Mouse (Mus musculus): Measurements from ENCODE around the gene Pnpla7. TPM values are rescaled to one million over a fixed set of nuclear protein-coding genes. Genes with fewer than 3 reads are reported as not detected.

The Pnpla7 gene
- polyA plus RNA-seq, 1 experiment from 2014 or later: 3.8 TPM

- no peaks in the 10 kb centered on the region for H3K36me3 ChIP-seq (ENCODE audit: control insufficient read depth, insufficient read depth, low read length)
- no peak overlapping the region for H3K4me2 ChIP-seq (ENCODE audit: low read length)
- WGBS: 77% methylated on average over 3 of the region's 3 CpGs
- H3K27me3 ChIP-seq (ENCODE audit: control insufficient read depth, insufficient read depth, low read depth, low read length): no peaks in the 10 kb centered on the region
- H3K4me3 ChIP-seq (ENCODE audit: low read depth, low read length): no peak overlapping the region
- H3K9ac ChIP-seq (ENCODE audit: low read depth, low read length): no peak overlapping the region
- H3K27ac ChIP-seq (ENCODE audit: low read length): no peak overlapping the region
- no peaks in the 10 kb centered on the region for H3K9me3 ChIP-seq (replicated peaks; ENCODE audit: control insufficient read depth, low read length, poor library complexity, severe bottlenecking)
- no peak for ATAC-seq
- peaks cover 3% of the 10 kb centered on the region; the same call in 1 of the 2 replicates for H3K4me1 ChIP-seq (ENCODE audit: control insufficient read depth, insufficient read depth, low read length)
Observed at GRCm38 (mm10) chr2:25098005-25098615, 122.3 kb downstream of the Pnpla7 start.

- Histone ChIP-seq H3K9me3 (replicated peaks; ENCODE audit: control insufficient read depth, low read length, poor library complexity, severe bottlenecking) (no peaks in the 10 kb centered on the region), H3K9ac (ENCODE audit: low read depth, low read length) (no peak overlapping the region), H3K4me2 (ENCODE audit: low read length) (no peak overlapping the region), H3K4me1 (ENCODE audit: control insufficient read depth, insufficient read depth, low read length) (peaks cover 3% of the 10 kb centered on the region; the same call in 1 of the 2 replicates), H3K27me3 (ENCODE audit: control insufficient read depth, insufficient read depth, low read depth, low read length) (no peaks in the 10 kb centered on the region), H3K4me3 (ENCODE audit: low read depth, low read length) (no peak overlapping the region), H3K27ac (ENCODE audit: low read length) (no peak overlapping the region), H3K36me3 (ENCODE audit: control insufficient read depth, insufficient read depth, low read length) (no peaks in the 10 kb centered on the region)
- peak; percentile 66 for ATAC-seq
- 35% methylated on average over 5 of the region's 5 CpGs for WGBS
Observed at GRCm38 (mm10) chr2:25098956-25099355, 123.1 kb downstream of the Pnpla7 start.

GRCm38 (mm10) chr2:25099703-25100102 lies 123.9 kb downstream of the Pnpla7 start:
- Histone ChIP-seq H3K27ac (ENCODE audit: low read length) (no peak overlapping the region), H3K4me1 (ENCODE audit: control insufficient read depth, insufficient read depth, low read length) (peaks cover 3% of the 10 kb centered on the region; the same call in 1 of the 2 replicates), H3K27me3 (ENCODE audit: control insufficient read depth, insufficient read depth, low read depth, low read length) (no peaks in the 10 kb centered on the region), H3K4me2 (ENCODE audit: low read length) (no peak overlapping the region), H3K9me3 (replicated peaks; ENCODE audit: control insufficient read depth, low read length, poor library complexity, severe bottlenecking) (no peaks in the 10 kb centered on the region), H3K36me3 (ENCODE audit: control insufficient read depth, insufficient read depth, low read length) (no peaks in the 10 kb centered on the region), H3K9ac (ENCODE audit: low read depth, low read length) (no peak overlapping the region), H3K4me3 (ENCODE audit: low read depth, low read length) (no peak overlapping the region)
- peak; percentile 66; the same call in 1 of the 2 replicates for ATAC-seq
- 43% methylated on average over 3 of the region's 3 CpGs for WGBS

Small RNA genes within 50 kb of the gene (microRNA-seq; reads per million reads assigned to microRNA genes)
- gene Gm22875 (not detected), gene Gm24328 (not detected), gene Mir7664 (not detected)

Other genes with a start within 250 kb of the Pnpla7 start
- gene Cacna1b, start 212.9 kb upstream of the Pnpla7 start, polyA plus RNA-seq (2015; fragmentation: Nextera tagmentation; extraction: Ambion mirVana): 15.1 and 16.8 TPM in 2 replicates
- 90.7 and 104 TPM in 2 replicates for gene Ehmt1, start 56.4 kb upstream of the Pnpla7 start, polyA plus RNA-seq (2015; fragmentation: Nextera tagmentation; extraction: Ambion mirVana)
- 40.6 and 43.7 TPM in 2 replicates for gene Arrdc1, start 40.8 kb upstream of the Pnpla7 start, polyA plus RNA-seq (2015; fragmentation: Nextera tagmentation; extraction: Ambion mirVana)
- gene Zmynd19, start 26.2 kb upstream of the Pnpla7 start, polyA plus RNA-seq (2015; fragmentation: Nextera tagmentation; extraction: Ambion mirVana): 18.7 and 21.3 TPM in 2 replicates
- gene Dph7, start 13.6 kb upstream of the Pnpla7 start, polyA plus RNA-seq (2015; fragmentation: Nextera tagmentation; extraction: Ambion mirVana): 38.3 and 41.9 TPM in 2 replicates
- gene Mrpl41, start 935 bp upstream of the Pnpla7 start, polyA plus RNA-seq (2015; fragmentation: Nextera tagmentation; extraction: Ambion mirVana): 147 and 154 TPM in 2 replicates
- 176 and 188 TPM in 2 replicates for gene Nsmf, start 78.3 kb downstream of the Pnpla7 start, polyA plus RNA-seq (2015; fragmentation: Nextera tagmentation; extraction: Ambion mirVana)
- not detected in 2 replicates for gene Entpd8, start 104.3 kb downstream of the Pnpla7 start, polyA plus RNA-seq (2015; fragmentation: Nextera tagmentation; extraction: Ambion mirVana)
- not detected in 2 replicates for gene Noxa1, start 119.1 kb downstream of the Pnpla7 start, polyA plus RNA-seq (2015; fragmentation: Nextera tagmentation; extraction: Ambion mirVana)
- 13.1 and 15.0 TPM in 2 replicates for gene Nrarp, start 204.7 kb downstream of the Pnpla7 start, polyA plus RNA-seq (2015; fragmentation: Nextera tagmentation; extraction: Ambion mirVana)
- 1.2 and 1.4 TPM in 2 replicates for gene Tor4a, start 220.9 kb downstream of the Pnpla7 start, polyA plus RNA-seq (2015; fragmentation: Nextera tagmentation; extraction: Ambion mirVana)
- 116 and 117 TPM in 2 replicates for gene Nelfb, start 235.5 kb downstream of the Pnpla7 start, polyA plus RNA-seq (2015; fragmentation: Nextera tagmentation; extraction: Ambion mirVana)
- gene Stpg3, start 238.6 kb downstream of the Pnpla7 start, polyA plus RNA-seq (2015; fragmentation: Nextera tagmentation; extraction: Ambion mirVana): not detected in 2 replicates
- 0.43 TPM in 1 of 2 replicates, not detected in the other for gene Fam166a, start 242.7 kb downstream of the Pnpla7 start, polyA plus RNA-seq (2015; fragmentation: Nextera tagmentation; extraction: Ambion mirVana)
- 366 and 421 TPM in 2 replicates for gene Tubb4b, start 248.7 kb downstream of the Pnpla7 start, polyA plus RNA-seq (2015; fragmentation: Nextera tagmentation; extraction: Ambion mirVana)